Mouse (Mus musculus): ENCODE measurements around the gene Cdk4. TPM values are rescaled to one million over a fixed set of nuclear protein-coding genes. Genes with fewer than 3 reads are reported as not detected.
"Not testable (repeated sequence)": the region's sequence is repeated elsewhere in the genome, so short reads cannot be mapped to it uniquely, and the experiment has no call there.

Gene Cdk4
- polyA plus RNA-seq, 1 experiment from 2014 or later, result 3,117 TPM

DNA sequence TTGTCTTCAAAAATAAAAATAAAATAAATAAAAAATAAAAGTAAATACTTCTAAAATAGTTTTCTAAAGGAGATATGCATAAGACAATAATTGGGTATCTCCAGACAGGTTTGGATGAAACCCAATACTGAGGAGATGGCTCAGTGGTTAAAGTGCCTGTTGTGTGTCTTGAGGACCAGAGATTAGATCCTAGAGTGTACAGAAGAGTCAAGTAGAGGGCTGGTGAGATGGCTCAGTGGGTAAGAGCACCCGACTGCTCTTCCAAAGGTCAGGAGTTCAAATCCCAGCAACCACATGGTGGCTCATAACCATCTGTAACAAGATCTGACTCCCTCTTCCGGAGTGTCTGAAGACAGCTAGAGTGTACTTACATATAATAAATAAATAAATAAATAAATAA lies 9.6 kb downstream of the Cdk4 start:
- 77% methylated on average over 2 of the region's 2 CpGs for WGBS
- not testable (repeated sequence) for H3K4me3 ChIP-seq (ENCODE audit: low read depth, low read length); H3K27ac ChIP-seq (replicated peaks; ENCODE audit: low read depth, low read length); ATAC-seq (replicated peaks; ENCODE audit: insufficient number of reproducible peaks, low FRiP score, low TSS enrichment, low read depth); H3K36me3 ChIP-seq (replicated peaks; ENCODE audit: control insufficient read depth, insufficient read depth, low read depth, low read length); H3K27me3 ChIP-seq (ENCODE audit: control insufficient read depth, insufficient read depth, low read length); H3K4me2 ChIP-seq (ENCODE audit: low read depth, low read length); DNase-seq (ENCODE audit: low spot score); H3K9ac ChIP-seq (replicated peaks; ENCODE audit: low read length); H3K4me1 ChIP-seq (ENCODE audit: control insufficient read depth, insufficient read depth, low read length); H3K9me3 ChIP-seq (replicated peaks; ENCODE audit: control insufficient read depth, low read length)

DNA sequence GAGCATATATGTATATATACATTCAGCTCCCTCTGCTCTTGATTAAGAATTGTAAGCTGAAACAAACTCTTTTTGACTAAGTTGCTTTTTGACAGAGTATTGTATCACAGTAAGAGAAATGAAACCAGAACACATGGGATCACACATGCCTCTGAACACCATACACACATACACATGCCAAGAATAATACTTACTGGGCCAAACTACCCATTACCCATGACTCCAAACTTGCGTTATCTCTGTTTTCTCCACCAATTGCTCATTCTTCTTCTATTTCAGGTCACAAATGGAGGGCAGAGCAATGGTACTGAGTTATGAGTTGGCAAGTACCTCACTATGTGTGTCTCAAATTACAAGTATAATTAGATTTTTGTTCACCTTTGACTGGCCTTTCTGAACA lies 10.6 kb downstream of the Cdk4 start:
- DNase-seq (ENCODE audit: low spot score), result no peak
- Histone ChIP-seq H3K9me3 (replicated peaks; ENCODE audit: control insufficient read depth, low read length) (no peaks in the 10 kb centered on the region), H3K27me3 (ENCODE audit: control insufficient read depth, insufficient read depth, low read length) (peaks cover 7% of the 10 kb centered on the region), H3K9ac (replicated peaks; ENCODE audit: low read length) (no peak overlapping the region), H3K4me3 (ENCODE audit: low read depth, low read length) (no peak overlapping the region), H3K36me3 (replicated peaks; ENCODE audit: control insufficient read depth, insufficient read depth, low read depth, low read length) (no peaks in the 10 kb centered on the region), H3K4me1 (ENCODE audit: control insufficient read depth, insufficient read depth, low read length) (peaks cover 2% of the 10 kb centered on the region; the same call in 1 of the 2 replicates), H3K27ac (replicated peaks; ENCODE audit: low read depth, low read length) (no peak overlapping the region), H3K4me2 (ENCODE audit: low read depth, low read length) (no peak overlapping the region)
- 95% methylated on average over 1 of the region's 1 CpGs for WGBS
- no peak for ATAC-seq (replicated peaks; ENCODE audit: insufficient number of reproducible peaks, low FRiP score, low TSS enrichment, low read depth)

DNA sequence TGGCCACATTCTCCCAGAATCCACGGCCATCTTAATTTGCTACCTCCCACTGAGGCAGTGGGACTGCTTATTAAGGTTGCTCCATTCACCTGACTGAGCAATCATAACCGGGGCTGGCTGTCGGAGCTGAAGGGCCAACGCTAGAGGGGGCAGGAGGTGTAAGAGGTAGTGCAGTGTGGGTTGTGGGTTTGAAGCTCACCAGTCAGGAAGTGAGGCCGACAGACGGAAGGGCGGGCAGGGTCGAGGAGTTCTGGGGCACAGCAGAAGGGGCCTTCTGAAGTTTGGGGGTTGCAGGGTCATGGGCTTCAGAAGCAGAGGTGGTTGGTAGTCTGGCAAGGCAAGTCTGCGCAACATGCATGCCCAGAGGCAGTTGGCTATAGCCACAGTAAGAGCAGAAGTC lies 11.7 kb downstream of the Cdk4 start, which contains the start of gene Agap2:
Gene Agap2, plus strand, starts transcription at position 205 of the 400 bp plus-strand sequence.
- no peak within 1 kb of the TSS for H3K9ac ChIP-seq (replicated peaks; ENCODE audit: low read length)
- H3K27ac ChIP-seq (replicated peaks; ENCODE audit: low read depth, low read length), result no peak within 1 kb of the TSS
- H3K27me3 ChIP-seq (ENCODE audit: control insufficient read depth, insufficient read depth, low read length), result peaks cover 18% of the 10 kb centered on the region
- H3K36me3 ChIP-seq (replicated peaks; ENCODE audit: control insufficient read depth, insufficient read depth, low read depth, low read length), result no peaks in the 10 kb centered on the region
- H3K4me3 ChIP-seq (ENCODE audit: low read depth, low read length), result no peak within 1 kb of the TSS
- 63% methylated on average over 9 of the region's 9 CpGs for WGBS
- H3K4me1 ChIP-seq (ENCODE audit: control insufficient read depth, insufficient read depth, low read length), result peaks cover 4% of the 10 kb centered on the region
- ATAC-seq (replicated peaks; ENCODE audit: insufficient number of reproducible peaks, low FRiP score, low TSS enrichment, low read depth), result no peak
- no peak for DNase-seq (ENCODE audit: low spot score)
- H3K9me3 ChIP-seq (replicated peaks; ENCODE audit: control insufficient read depth, low read length), result no peaks in the 10 kb centered on the region
- no peak within 1 kb of the TSS for H3K4me2 ChIP-seq (ENCODE audit: low read depth, low read length)

DNA sequence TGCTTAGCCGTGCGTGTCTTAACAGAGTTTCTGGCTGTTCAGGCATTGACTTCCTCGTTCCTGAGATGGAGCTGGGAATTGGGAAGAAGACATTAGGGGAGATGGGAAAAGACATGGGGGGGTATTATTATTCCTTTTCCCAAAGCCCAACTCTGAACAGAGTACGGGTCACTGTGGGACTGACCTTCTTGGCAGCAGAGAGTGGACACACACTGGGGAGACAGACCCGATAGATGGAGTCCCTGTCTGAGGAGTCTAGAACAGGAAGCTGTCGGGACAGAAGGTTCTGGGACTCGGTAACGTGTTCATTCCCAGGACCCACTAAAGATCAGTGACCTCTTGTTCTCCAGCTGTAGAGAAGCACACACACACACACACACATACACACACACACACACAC lies 12.3 kb downstream of the Cdk4 start:
- no peak overlapping the region for H3K4me2 ChIP-seq (ENCODE audit: low read depth, low read length)
- no peak overlapping the region for H3K27ac ChIP-seq (replicated peaks; ENCODE audit: low read depth, low read length)
- ATAC-seq (replicated peaks; ENCODE audit: insufficient number of reproducible peaks, low FRiP score, low TSS enrichment, low read depth) (no peak), DNase-seq (ENCODE audit: low spot score) (no peak)
- H3K4me1 ChIP-seq (ENCODE audit: control insufficient read depth, insufficient read depth, low read length), result peaks cover 4% of the 10 kb centered on the region
- no peaks in the 10 kb centered on the region for H3K36me3 ChIP-seq (replicated peaks; ENCODE audit: control insufficient read depth, insufficient read depth, low read depth, low read length)
- H3K9ac ChIP-seq (replicated peaks; ENCODE audit: low read length), result no peak overlapping the region
- H3K4me3 ChIP-seq (ENCODE audit: low read depth, low read length), result no peak overlapping the region
- 77% methylated on average over 8 of the region's 8 CpGs for WGBS
- H3K9me3 ChIP-seq (replicated peaks; ENCODE audit: control insufficient read depth, low read length), result no peaks in the 10 kb centered on the region
- H3K27me3 ChIP-seq (ENCODE audit: control insufficient read depth, insufficient read depth, low read length), result peaks cover 23% of the 10 kb centered on the region

DNA sequence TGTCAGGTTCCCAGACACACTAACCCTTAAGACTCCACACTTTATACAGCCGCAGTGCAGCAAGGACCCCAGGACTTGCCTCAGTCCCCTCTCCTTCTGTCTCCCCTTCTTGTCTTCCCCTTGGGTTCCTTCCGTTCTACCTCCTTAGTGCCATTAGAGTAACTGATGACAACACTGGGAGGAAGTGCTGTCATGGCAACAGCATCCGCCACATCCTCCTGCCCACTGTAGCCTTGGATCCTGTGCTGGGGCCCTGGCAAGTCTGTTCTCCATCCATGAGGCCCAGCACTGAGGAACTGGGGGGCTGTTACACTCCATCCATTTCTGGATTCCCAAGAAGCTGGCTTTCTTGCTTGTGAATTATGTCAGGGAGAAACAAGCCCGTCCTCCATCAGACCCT lies 12.7 kb downstream of the Cdk4 start:
- Histone ChIP-seq H3K36me3 (replicated peaks; ENCODE audit: control insufficient read depth, insufficient read depth, low read depth, low read length) (no peaks in the 10 kb centered on the region), H3K9me3 (replicated peaks; ENCODE audit: control insufficient read depth, low read length) (no peaks in the 10 kb centered on the region), H3K4me2 (ENCODE audit: low read depth, low read length) (no peak overlapping the region), H3K27ac (replicated peaks; ENCODE audit: low read depth, low read length) (no peak overlapping the region), H3K9ac (replicated peaks; ENCODE audit: low read length) (no peak overlapping the region), H3K4me3 (ENCODE audit: low read depth, low read length) (no peak overlapping the region), H3K27me3 (ENCODE audit: control insufficient read depth, insufficient read depth, low read length) (peaks cover 28% of the 10 kb centered on the region), H3K4me1 (ENCODE audit: control insufficient read depth, insufficient read depth, low read length) (peaks cover 7% of the 10 kb centered on the region)
- DNase-seq (ENCODE audit: low spot score) (no peak), ATAC-seq (replicated peaks; ENCODE audit: insufficient number of reproducible peaks, low FRiP score, low TSS enrichment, low read depth) (no peak)
- whole genome bisulfite sequencing, result 50% methylated on average over 4 of the region's 4 CpGs

DNA sequence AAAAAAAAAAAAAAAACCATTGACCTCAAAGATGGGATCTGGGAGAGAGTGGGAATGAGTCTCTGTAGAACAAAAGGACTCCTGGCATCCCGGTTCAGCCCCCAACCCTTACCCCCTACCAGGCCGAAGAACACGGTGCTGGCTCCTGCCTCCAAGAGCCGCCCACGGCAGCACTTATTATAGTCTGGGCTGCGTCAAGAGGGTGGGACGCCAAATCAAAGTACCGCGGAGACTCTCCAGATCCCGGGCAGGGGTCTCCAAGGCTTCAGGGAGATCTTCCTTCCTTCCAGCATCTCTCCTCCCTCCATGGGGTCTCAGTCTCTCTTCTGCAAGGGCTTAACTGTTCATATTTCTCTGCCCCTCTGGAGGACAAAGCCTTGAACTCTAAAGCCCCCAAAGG lies 14.2 kb downstream of the Cdk4 start:
- no peak overlapping the region for H3K4me2 ChIP-seq (ENCODE audit: low read depth, low read length)

DNA sequence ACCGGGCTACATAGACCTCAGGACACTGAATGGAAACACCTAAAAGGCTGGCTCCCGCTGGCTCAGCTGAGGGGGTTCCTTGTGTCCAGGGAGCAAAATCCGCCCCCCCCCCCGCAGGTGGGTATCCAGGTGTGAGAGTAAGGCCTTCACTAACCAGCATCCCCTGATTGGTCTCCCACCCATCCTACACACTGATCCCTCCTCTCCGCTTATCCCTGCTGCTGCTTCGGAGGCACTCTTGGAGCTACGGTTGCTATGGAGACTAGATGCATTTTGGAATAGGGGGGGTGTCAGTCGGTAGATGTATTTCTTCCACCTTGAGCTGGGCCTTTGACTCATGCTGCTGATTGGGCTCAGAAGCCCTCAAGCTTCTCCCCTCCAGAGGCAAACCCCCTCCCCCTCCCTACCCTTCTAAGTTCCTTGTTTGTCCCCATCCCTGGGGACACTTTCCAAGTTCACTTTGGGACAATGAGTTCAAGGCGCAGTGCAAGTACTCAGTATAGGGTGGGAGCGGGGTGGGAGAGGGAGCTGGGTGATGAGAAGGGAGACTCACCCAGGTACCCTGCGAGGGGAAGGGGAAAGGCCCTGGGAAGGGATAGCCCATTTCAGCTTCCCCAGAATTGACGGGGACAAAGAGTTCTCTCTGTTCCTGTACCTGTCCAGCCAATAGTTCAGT lies 14.8 kb downstream of the Cdk4 start:
- Histone ChIP-seq H3K4me2 (ENCODE audit: low read depth, low read length) (peak overlapping the region; percentile 98), H3K27me3 (ENCODE audit: control insufficient read depth, insufficient read depth, low read length) (peaks cover 47% of the 10 kb centered on the region), H3K4me3 (ENCODE audit: low read depth, low read length) (peak overlapping the region; percentile 63), H3K4me1 (ENCODE audit: control insufficient read depth, insufficient read depth, low read length) (peaks cover 13% of the 10 kb centered on the region), H3K9me3 (replicated peaks; ENCODE audit: control insufficient read depth, low read length) (no peaks in the 10 kb centered on the region), H3K9ac (replicated peaks; ENCODE audit: low read length) (no peak overlapping the region), H3K36me3 (replicated peaks; ENCODE audit: control insufficient read depth, insufficient read depth, low read depth, low read length) (no peaks in the 10 kb centered on the region), H3K27ac (replicated peaks; ENCODE audit: low read depth, low read length) (no peak overlapping the region)
- peak; percentile 27; the same call in 1 of the 2 replicates for ATAC-seq (replicated peaks; ENCODE audit: insufficient number of reproducible peaks, low FRiP score, low TSS enrichment, low read depth)
- DNase-seq (ENCODE audit: low spot score), result no peak
- WGBS, result 2% methylated on average over 11 of the region's 12 CpGs

More for the DNA sequence above, 14.2 kb downstream of the Cdk4 start:
- no peaks in the 10 kb centered on the region for H3K36me3 ChIP-seq (replicated peaks; ENCODE audit: control insufficient read depth, insufficient read depth, low read depth, low read length)
- ATAC-seq (replicated peaks; ENCODE audit: insufficient number of reproducible peaks, low FRiP score, low TSS enrichment, low read depth), result no peak
- no peak for DNase-seq (ENCODE audit: low spot score)
- no peak overlapping the region for H3K4me3 ChIP-seq (ENCODE audit: low read depth, low read length)
- H3K9ac ChIP-seq (replicated peaks; ENCODE audit: low read length), result peak overlapping the region; percentile 22; the same call in 1 of the 2 replicates
- H3K4me1 ChIP-seq (ENCODE audit: control insufficient read depth, insufficient read depth, low read length), result peaks cover 13% of the 10 kb centered on the region
- no peak overlapping the region for H3K27ac ChIP-seq (replicated peaks; ENCODE audit: low read depth, low read length)
- H3K9me3 ChIP-seq (replicated peaks; ENCODE audit: control insufficient read depth, low read length), result no peaks in the 10 kb centered on the region
- 8% methylated on average over 10 of the region's 10 CpGs for WGBS
- peaks cover 41% of the 10 kb centered on the region for H3K27me3 ChIP-seq (ENCODE audit: control insufficient read depth, insufficient read depth, low read length)

DNA sequence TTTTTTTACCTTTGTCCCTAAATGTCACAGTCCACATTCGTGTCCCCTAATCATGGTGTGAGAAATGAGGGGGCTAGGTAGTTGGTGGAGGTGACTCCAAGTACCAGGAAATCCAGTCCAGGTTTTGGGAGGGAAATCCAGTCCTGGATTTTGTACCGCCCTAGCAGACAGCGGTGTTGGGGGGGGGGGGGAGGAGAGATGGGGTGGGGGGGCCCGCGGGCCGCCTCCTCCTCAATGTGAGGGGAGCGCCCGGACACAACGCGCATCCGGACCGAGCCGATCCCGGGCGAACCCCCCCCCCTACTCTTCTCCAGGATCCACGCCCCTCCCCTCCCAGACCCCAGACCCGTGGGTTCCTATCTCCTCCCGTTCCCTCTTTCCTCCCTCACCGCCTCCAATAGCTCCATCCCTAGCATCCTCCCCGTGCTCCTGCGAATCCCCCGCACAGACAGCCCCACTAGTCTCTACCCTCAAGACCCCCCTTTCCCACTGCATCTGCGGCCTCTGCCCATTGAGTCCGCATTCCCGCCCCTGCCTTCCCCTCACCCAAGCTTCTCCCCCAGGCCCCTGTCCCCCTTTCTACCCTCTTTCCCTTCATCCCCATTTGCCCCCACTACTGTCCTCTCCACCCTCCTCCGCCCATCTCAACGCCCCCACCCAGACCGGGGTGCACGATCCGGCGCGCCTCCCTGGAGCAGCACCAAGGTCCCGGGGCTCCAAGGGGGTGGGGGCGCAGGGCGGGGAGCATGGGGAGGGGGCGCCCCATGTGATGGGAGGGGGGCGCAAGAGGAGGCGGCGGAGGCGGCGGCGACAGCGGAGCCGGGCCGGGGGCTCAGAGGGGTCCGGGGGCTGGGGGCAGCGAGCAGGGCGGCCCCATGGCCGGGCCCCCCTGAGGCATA lies 15.6 kb downstream of the Cdk4 start:
- peak; percentile 79 for DNase-seq (ENCODE audit: low spot score)
- under 1% methylated on average over 43 of the region's 49 CpGs for WGBS
- H3K4me1 ChIP-seq (ENCODE audit: control insufficient read depth, insufficient read depth, low read length), result peaks cover 13% of the 10 kb centered on the region

More for the DNA sequence above, 15.6 kb downstream of the Cdk4 start:
- H3K36me3 ChIP-seq (replicated peaks; ENCODE audit: control insufficient read depth, insufficient read depth, low read depth, low read length), result no peaks in the 10 kb centered on the region
- peak overlapping the region; percentile 63 for H3K4me3 ChIP-seq (ENCODE audit: low read depth, low read length)
- H3K4me2 ChIP-seq (ENCODE audit: low read depth, low read length), result peak overlapping the region; percentile 98
- peak overlapping the region; percentile 50 for H3K9ac ChIP-seq (replicated peaks; ENCODE audit: low read length)
- no peaks in the 10 kb centered on the region for H3K9me3 ChIP-seq (replicated peaks; ENCODE audit: control insufficient read depth, low read length)
- peaks cover 52% of the 10 kb centered on the region for H3K27me3 ChIP-seq (ENCODE audit: control insufficient read depth, insufficient read depth, low read length)
- ATAC-seq (replicated peaks; ENCODE audit: insufficient number of reproducible peaks, low FRiP score, low TSS enrichment, low read depth), result peak; percentile 27
- no peak overlapping the region for H3K27ac ChIP-seq (replicated peaks; ENCODE audit: low read depth, low read length)
